Mouse (Mus musculus) CD4-positive, CD25-positive, alpha-beta regulatory T cell, adult 4 months (primary cell): ENCODE results near the gene Klc3. TPM values are rescaled to one million over a fixed set of nuclear protein-coding genes. Genes with fewer than 3 reads are reported as not detected.

Experiments
- ATAC-seq: one replicate; pipeline ENCODE4 v1.8.0; 2017
- polyA plus RNA-seq, 2 experiments: library from polyadenylated mRNA; unstranded; fragments of 100-300 nt; shearing (Covaris generic); gene quantifications; one replicate each; pipeline ENCODE4 v1.2.1; 2017

Klc3 gene
- polyA plus RNA-seq, 2 experiments from 2014 or later: 2.6 to 3.3 TPM

DNA sequence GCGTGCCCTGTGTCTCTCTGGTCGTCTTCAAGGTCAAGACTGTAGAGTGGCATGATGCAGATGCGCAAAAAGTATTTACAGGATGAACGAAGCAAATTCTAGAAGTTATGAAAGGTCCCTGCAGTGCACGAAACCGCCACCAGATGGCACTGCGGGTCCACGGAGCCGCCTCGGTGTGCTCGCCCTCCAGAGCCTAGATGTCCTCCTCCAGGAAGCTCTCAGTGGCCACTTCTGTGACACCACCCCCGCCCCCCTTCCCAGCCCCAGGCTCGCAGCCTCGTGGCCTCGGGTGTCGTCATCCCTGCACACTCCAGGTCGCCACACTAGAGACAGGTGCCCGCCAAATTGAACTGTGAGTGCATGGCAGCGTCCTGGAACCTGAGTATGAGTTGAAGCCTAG lies 1.5 kb upstream of the Klc3 start:
- peak; percentile 74 for ATAC-seq

DNA sequence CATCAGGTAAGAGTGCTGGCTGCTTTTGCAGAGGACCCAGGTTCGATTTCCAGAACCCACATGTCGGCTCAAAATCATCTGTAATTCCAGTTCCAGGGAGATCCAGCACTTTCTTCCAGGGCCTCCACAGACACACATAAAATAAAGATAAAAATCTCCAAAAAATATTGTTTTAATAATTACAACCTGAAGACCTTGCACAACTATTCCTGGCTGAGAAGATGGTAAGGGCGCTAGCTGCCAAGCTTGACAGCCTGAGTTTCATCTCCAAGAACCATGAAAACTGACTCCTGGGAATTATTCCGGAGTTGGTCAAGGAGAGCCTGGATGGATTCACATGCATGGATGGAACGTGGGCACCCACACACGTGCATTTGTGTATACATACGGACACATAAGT lies 572 bp upstream of the Klc3 start, which contains the start of gene Ckm:
Gene Ckm (plus strand): TSS at position 301 of the 400 bp plus-strand sequence.
- no peak for ATAC-seq

DNA sequence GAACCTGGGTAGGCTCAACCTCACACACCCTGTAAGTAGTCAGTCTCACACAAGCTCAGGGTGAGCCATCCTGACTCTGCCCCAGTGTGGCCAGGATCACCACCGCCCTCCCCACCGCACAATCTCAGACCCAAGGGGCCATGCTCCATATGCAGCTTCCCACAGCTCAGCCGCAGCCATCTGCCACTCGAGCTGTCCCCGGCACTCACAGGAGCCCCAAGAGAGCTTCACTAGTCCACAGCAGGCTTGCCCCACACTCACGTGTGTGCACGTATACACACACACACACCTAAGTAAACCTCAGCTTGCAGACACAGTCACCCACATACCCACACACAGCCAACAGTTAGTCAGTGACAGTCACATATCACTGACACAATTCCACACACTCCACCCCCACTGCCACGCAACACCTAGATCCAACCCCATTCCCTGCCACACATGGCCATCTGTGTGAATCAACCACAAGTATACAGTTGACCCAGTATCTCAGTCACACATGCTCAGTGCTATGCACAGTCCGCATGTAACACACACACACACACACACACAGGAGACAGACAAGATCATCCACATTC lies 1.3 kb downstream of the Klc3 start:
- ATAC-seq: no peak

DNA sequence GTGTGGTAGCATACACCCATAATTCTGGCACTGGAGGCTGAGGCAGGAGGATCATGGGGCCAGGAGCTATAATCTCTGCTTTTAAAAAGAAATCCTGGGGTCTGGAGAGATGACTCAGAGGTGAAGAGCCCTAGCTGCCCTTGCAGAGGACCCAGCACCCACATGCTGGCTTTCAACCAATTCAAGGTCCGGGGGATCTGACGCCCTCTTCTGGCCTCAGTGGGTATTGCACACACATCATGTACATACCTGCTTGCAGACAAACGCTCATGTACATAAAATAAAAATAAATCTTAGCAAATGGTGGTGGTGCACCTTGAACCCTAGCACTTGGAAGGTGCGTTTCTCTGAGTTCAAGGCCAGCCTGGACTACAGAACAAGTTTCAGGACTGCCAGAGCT lies 3.0 kb downstream of the Klc3 start:
- no peak for ATAC-seq

DNA sequence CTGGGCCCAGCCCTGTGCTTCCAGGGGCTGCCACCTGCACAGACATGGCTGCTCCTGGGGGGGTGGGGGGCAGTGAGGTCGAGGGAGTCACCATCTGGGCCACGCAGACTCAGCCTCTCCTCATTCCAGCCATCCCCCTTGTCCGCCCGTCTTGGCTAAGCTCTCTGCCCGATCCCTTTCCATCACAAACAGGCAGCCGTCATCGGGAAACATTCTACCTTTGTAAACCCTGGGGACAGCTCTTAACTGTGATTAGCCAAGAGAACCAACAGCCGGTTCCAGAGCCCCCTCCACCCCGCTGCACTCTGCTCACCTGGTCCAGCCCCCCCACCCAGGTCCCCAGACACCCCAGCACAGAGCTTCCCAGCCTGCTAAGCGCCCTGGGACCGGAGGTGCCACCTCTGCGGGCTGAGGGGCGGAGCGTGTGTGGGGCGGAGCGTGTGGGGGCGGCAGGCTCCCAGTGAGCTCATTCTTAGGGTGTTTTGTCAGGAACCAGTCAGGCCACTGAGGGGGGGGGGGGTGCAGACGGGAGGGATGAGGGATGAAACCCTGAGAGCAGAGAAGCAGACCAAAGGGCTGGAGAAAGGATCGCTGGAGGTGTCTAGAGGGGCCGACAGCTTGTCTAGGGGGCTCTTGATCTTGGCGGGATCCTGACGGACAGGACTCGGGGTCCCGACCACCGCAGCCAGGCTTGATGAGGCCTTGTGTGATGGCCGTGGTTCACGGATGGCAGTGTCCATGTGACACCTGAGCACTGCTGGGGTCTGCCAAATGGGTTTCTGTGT lies 4.2 kb downstream of the Klc3 start:
- peak; percentile 75 for ATAC-seq

DNA sequence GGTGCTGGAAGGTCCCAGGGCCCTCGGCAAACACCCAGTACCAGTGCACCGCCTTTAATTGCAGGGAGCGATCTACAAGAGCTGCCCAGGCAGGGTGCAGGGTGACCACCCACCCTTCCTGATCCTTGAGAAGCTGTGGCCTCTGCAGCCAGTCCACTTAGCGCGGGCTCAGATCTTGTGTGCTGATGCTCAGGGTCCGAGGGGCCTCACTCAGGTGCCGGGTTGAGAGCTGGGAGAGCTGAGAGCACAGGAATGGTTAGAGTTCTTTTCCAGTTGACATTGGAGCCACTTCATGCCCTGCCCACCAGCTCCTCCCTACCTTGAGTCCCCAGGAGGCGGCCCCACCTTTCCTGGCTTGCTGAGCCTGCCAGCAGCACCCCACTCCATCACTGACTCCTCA lies 9.4 kb downstream of the Klc3 start:
- ATAC-seq: no peak

DNA sequence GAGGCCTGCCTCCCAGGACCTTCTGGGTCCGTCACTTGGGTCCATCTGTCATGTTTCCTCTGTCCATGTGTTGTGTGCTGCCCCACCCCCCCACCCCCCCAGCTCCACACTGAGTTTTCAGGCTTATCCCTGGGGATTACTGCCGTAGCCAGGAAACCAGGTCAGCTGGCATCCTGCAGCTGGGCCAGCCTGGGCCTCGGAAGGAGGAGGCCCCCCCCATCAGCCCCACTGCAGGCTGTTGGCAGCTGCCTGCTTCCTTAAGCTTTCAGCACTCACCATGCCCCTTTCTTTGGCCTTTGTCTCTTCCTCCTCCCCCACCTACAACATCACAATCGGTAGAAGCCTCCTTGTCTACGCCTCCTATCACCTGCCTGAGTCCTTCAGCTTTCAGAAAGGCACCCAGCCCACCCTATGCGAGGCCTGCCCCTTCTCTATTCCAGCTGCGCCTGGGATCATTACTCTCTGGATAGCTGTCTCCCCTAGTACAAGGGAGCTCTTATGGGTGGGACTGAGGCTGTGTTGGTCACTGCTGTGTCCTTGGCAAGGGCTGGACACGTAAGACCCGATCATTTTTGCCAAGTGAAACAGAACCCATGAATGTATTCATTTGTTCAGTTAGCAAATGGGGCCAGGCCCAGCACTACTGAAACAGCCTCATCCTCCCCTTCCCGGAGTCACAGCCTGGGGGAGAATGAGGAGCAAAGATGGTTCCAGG lies 15.0 kb downstream of the Klc3 start:
- no peak for ATAC-seq

DNA sequence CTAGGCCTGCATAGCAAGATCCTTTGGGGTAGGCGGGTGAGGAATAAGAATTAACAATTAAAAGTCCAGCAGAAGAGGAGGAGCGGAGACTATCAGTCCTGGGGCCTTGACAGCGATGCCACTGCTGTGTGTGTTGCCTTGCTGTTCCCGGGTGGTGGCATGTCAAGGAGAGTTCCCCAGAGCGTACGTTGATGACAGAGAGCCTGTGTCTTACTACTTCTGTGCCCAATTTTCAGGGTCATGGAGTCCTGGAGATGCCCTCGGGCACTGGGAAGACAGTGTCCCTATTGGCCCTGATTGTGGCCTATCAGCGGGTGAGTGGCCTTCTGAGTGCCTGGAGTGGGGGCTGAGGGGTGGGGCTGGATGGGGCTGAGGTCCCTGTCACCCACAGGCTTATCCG lies 20.2 kb downstream of the Klc3 start:
- ATAC-seq: no peak

DNA sequence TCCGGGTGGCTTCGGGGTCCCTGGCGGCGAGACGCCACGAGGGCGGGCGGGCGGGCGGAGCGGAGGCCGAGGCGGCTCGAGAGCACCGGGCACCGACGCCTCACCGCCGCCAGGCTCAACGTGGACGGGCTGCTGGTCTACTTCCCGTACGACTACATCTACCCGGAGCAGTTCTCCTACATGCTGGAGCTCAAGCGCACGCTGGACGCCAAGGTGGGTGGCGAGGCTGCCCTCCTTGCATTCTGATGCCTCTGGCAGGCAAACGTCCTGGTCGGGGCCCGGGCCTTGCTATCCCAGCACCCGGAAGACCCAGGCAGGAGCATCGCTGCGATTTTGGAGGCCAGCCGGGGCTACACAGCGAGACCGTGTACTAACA lies 21.8 kb downstream of the Klc3 start:
- ATAC-seq: no peak

DNA sequence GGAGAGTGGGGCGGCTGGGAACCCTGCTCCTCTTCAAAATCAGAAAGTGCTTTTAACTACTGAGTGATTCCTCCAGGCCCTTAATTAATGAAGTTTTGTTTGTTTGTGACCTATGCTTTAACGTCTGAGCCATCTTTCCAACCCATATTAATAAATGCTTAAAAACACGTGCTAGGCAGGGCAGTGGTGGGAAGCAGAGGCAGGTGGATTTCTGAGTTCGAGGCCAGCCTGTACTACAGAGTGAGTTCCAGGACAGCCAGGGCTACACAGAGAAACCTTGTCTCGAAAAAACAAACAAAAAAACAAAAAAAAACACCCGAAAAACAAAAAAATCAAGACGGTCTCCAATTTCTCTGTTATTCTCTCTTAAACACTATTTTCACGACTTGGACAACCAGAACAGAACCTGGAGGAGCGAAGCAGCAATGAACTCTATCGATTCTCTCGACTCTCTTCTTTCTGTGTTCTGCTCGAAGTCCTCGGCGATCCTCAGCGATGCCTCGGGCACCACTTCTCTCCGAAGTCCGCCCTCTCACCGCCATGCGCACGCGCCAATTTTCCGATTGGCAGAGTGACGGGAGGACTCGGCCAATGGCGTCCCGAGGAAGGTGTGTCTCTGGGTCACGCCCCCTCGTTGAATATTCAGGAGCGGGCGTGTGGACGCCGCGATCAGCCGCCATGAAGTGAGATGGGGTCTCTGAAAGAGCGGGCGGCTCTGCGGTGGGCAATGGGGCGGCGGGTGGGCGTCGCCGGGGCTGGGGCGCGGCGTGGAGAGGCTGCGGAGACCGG lies 22.3 kb downstream of the Klc3 start, which contains the start of gene Ercc2:
Gene Ercc2 (plus strand): TSS at position 634 of the 789 bp plus-strand sequence.
- peak; percentile 100 for ATAC-seq

DNA sequence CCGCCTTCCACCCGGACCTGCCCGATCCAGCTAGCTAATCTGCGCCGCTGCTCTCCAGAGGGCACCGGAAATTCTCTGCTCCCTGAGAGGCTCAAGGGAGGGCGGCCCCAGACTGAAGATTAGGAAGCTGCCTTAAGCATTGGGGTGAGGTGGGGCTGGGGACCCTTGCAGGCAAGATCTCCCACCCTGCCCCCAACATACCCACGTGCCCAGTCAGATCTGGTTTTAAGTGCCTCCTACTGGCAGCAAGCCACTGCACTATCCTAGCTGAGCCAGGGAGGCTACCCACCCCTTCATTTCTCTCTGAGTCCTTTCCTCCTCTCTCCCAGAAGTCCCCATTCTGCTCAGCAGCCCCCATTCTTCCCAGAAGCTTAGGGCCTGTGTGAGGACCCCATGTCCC lies 25.9 kb downstream of the Klc3 start:
- ATAC-seq: no peak

DNA sequence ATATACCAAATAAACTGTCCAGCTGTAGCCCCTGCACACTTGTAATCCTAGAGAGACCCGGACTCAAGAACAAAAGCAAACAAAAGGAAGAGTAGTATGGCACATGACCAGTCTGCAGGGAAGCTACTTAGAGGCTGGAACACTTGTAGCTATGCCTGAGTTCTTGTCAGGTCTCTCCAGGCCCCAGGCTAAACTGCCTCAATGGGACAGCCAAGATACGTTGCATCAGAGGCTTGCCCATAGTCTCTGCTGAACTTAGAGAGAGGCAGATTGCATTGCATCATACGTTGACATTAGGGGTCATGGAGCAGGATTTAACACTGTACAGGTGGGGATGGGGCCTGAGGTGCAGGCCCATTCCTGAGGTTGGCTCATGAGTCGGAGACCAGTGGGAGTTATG lies 27.9 kb downstream of the Klc3 start:
- no peak for ATAC-seq

DNA sequence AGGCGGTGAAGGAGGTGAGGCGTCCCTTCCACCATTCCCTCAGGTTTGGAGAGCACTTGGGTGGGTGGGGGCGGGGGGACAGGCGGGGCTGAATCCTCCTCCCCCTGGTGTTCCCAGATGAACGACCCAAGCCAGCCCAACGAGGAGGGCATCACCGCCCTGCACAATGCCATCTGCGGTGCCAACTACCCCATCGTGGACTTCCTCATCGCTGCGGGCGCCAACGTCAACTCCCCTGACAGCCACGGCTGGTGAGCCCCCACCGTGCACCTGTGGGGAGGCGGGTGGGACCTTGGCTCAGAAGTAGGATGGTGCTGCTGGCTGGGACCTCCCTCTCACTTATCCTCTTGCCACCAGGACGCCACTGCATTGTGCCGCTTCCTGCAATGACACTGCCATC lies 28.5 kb downstream of the Klc3 start:
- ATAC-seq: no peak

DNA sequence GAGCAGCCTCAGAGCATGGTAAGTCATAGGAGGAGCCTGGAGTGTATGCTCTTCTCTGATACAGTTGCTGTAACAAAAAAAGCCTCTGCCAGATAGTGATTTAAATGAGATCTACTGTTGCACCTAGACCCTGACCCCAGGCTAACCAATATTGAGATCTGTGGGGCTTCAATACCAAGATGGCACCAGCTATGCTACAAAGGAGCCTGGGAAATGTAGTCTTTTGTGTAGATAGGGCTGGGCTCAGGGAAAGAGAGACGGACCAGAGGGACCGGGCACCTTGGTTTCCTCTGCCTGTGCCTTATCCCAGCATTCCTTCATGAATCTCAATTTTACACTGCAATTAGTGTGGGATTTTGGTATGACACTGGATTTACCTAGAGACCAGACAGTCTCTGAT lies 30.5 kb downstream of the Klc3 start:
- no peak for ATAC-seq

DNA sequence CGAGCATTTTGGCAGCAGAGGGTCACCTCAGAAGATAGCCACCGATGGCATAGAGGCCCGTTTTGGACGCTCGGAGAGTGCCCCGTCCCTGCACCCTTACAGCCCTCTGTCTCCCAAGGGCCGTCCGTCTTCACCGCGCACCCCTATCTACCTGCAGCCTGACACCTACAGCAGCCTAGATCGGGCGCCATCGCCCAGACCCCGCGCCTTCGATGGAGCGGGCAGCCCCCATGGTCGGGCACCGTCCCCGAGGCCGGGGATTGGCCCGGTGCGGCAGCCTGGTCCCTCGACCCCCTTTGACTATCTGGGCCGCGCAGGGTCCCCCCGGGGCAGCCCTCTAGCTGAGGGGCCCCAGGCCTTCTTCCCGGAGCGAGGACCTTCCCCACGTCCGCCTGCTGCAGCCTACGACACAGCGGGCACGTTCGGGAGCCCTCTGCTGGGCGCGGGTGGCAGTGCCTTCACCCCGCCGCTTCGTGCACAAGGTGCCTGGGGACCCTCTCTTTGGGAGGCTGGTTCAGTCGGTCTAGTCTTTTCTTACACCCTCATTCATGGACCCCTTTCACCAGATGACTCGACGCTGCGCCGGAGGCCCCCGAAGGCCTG lies 34.0 kb downstream of the Klc3 start:
- ATAC-seq: peak; percentile 96

DNA sequence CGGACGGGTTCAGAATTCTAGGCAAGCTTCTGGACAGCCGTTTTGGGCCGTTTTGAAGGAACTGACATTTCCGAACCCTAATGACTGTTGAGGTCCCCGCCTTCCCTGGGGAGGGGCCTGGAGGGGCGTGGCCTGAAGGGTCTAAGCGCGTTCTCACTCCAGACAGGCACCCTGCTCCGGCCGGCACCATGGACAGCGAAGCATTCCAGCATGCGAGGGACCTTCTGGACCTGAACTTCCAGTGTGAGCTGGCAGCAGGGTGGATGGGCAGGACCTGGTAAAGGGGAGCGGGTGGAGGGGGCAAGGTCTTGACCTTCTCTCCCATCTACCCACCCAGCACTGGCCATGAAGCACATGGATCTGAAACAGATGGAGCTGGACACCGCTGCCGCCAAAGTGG lies 35.5 kb downstream of the Klc3 start:
- ATAC-seq: no peak

DNA sequence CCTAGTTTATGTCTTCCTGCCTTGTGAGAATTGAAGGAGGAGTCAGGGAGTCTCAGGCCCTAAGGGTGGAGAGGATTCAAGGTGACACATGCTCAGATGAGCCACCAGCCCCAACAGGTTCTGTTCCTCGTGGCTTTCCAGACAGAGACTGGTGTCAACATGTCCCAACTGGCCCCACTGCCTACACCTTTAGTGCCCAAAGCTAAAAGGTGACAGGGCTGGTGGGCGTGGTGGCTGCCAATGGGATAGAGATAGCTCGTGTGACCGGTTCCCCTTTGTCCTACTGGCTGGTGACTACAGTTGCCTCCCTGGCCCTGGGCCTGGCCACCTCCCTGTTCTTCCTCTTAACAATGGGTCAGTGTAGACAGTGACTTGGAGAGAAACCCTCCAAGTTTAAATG lies 38.5 kb downstream of the Klc3 start:
- no peak for ATAC-seq

DNA sequence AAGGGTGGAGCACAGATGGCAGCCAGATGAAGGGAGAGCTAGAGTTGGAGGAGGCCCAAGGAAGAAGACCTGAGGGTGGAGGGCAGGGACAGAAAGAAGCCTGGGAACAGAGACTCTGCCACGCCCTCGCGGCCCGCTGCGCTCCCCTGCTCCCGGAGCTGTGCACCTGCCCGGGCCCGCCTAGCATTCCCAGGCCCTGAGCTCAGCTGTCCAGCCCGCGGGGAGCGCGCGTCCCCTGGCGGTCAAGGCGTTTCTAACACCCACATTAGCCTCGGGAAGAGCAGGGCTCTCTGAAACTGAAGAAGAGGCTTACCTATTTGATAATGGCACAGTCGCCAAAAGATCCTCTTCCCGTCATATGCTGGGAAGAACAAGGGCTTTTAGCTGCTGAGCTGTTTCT lies 40.0 kb downstream of the Klc3 start:
- ATAC-seq: no peak

DNA sequence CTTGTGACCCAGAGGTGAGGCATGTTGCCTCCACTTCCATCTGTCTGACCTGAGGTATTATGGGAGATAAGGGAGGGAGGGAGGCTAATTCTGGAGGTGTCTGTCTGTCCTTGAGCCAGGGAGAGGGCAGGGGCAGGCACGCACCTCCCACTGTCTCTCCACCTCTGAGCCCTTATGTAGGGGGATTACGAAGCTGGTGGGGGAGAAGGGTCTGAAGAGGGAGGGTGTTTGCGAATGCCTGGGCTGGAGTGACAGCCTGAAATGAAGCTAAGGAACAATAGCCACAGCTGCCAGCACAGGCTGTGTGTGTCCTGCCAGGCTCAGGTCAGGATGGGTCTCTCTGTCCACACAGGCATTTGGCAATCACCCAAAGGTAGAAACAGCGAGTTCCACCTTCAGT lies 41.6 kb downstream of the Klc3 start:
- ATAC-seq: no peak

DNA sequence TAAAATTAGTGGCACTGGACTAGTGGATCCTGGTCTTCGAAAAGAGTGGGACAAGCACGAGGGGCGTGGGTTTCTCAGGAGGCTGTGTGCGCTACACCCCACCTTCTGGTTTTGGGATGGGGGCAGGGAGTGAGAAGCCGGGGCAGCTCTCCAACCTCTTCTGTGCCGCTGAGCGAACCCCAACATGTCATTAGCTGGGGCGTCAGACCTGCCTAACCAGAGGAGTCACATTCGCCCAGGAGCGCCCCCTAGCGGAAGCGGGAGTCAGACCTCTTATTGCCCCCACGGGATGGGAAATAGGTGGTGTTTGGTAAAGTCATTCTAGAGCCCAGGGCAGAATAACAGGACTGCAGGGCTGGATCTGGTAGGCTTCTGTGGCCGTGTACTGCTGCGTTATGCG lies 42.2 kb downstream of the Klc3 start:
- ATAC-seq: peak; percentile 24

DNA sequence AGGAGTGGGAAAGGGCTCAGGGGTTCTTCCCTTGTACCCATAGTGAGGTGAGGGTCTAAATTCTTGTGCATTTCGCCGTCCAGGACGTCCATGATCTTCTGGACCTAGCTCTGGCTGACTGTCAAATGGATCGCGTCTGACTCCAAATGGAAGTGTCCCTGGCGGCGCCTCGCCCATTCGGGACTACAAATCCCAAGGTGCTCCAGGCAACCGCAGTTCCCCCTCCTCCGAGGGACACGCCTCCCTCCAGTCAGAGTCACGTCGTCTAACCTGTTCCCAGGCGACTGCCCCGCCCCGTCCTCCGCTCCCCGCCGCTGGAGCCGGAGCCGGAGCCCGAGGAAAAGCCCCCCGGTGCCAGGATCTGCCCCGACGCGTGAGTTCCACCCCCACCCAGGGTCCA lies 43.0 kb downstream of the Klc3 start:
- peak; percentile 44 for ATAC-seq

DNA sequence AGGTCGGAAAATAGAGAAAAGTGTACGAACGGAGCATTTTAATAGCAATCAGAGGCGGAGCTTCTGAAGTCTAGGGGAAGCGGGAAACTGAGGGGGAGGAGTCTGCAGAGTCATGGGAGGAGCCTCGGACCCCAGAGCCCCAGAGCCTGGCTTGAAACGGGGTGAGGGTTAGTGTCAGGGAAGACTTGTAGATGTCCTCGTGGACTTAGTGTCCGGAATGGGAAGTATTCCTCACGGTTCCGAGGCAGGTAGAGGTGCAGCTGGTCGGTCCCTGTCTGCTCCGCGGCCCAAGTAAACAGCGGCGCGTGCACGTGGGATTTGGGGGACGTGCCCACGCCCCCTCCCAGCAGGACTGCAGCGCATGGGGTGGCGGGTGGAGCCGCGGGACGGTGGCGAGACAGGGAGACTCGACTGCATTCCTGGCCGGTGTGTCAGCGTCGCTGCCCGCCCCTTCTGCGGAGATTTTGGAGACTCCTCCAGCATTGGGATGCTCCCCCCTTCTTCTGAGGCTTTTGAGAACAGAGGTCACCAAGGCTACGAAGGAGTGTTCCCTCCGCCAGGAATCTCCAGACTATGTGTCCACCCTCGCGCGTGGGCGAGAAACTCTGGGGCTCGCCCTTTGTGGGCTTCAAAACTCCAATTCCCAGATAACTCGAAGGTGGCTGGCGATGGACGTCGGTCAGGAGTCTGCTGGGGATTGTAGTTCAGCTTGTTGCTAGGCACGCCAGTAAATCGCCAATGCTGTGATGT lies 43.8 kb downstream of the Klc3 start:
- peak; percentile 60 for ATAC-seq
